Mouse (Mus musculus): ENCODE results near the gene Shisa9.

Shisa9 gene

DNA sequence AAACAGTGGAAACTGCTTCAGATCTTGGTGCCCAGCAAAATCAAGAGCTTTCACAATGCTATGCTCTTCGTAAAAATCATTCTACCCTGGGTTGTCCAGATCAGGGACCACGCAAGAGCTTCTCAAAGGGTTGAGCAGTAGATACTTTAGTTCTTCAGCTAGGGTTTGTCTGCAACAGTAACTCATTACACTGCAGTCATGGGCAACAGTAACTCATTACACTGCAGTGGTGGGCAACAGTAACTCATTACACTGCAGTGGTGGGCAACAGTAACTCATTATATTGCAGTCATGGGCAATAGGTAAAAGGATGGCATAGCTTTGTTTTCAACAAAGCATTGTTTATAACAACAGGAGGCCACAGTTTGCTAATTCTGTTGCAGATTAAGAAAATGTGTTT is 281.9 kb downstream of the Shisa9 start:
- in situ Hi-C loops (cut with MboI; ENCODE audit: unreplicated experiment in 2 of 2) = no loop called here

DNA sequence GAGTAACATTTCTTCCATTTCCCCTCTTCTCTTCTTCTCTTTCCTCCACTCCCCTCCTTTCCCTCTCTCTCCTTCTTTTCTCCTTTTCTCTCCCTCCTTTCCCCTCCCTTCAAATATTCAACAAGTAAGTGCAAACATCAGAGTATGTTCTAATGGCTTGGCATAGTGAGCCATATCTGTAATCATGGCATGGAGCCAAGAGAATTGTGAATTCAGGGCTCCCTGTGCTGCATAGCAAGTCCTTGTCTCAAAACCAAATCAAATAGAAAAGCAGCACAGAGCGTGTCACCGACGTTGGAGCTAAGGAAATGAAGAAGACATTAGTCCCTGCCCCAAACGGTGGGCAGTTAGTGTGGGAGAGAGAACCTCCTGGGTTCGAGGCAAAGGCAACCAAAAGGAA is 316.6 kb downstream of the Shisa9 start:
- in situ Hi-C loops (cut with MboI; ENCODE audit: unreplicated experiment in 2 of 2) = no loop called here

DNA sequence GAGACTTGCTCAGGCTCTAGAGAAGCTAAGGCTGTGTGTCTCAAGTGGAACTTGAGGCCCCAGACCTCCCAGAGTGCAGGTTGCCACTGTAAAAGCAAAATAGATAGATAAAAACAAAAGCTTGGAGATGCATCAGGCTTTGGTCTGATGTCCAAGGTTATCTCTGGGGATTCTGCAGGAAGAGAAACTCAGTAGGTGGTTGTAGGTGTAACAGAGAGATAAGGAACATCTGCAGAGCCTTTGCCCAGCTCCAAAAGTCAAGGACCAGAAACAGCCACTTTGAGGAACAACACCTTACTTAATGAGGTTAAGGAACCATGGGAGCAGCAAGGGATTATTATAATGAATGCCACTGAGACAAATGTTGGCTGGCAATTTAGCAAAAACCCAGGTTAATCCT is 319.5 kb downstream of the Shisa9 start:
- in situ Hi-C loops (cut with MboI; ENCODE audit: unreplicated experiment in 2 of 2) = no loop called here

DNA sequence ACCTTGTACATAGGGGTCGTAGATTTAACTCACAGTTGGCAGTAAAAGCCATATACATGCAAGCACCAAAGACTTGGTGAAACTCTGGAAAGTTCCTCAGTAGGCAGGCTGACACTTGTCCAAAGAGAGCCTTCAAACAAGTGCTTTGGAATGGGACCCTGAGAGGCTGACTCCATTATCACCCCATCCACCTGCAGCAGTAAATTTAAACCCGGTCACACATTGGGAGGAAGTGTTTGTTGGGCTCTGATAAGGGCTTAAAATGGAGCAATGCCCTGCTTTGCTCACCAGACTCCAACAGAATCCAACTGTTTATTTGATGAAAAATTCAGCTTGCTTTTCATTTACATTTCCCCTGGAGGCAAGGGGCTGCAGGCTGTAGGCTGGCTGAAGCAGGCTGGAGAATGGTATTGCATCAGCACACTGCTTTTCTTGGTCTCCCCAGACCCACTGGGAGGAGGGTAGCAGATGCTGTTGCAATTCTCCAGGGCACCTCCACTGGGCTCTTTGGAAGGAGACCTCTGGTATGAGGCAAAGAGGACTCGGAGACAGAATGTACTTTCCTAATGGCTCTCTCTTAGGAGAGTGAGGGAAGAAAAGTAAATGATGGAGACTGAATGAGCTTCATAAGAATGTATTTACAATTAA is 323.5 kb downstream of the Shisa9 start:
- in situ Hi-C loops (cut with MboI; ENCODE audit: unreplicated experiment in 2 of 2) = no loop called here

DNA sequence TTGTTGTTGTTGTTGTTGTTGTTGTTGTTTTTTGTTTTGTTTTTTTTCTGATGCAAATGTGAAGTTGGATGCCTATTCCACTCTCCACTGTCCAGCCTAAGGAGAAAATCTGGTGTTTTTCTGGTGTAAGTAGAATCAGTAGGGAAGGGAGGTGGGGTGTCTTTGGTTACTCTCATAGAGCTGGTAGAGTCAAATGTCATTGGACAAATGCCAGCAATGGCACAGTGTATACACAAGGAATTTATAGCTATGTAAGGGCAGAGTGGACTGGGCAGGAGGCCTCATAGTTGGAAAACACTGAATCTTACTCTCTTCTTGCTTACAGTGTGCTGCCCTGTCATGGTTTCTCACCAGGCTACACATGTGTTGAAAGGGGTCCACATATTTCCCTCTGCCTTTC is 325.9 kb downstream of the Shisa9 start:
- in situ Hi-C loops (cut with MboI; ENCODE audit: unreplicated experiment in 2 of 2) = loop anchor here in 1 of 2 experiments (5.0 kb wide), 1 partner anchor 52 kb away; no protein-coding TSS in a partner anchor

DNA sequence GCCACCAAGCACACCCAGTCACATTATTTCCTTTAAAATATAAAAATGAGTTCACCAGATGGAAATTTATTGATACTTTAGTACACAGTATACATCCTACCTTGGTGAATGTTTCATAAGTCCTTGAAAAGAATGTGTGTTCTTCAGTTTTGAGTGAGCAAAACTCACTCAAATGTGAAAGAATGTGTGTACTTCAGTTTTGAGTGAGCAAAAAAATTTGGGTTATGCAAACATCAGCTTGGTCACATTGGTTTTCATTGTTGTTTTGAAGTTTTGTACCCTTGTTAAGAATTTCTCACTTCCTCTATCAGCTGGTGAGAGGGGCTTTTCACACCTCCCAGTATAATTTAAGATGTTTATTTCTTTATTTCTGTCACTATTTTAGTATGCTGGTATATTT is 331.7 kb downstream of the Shisa9 start:
- in situ Hi-C loops (cut with MboI; ENCODE audit: unreplicated experiment in 2 of 2) = no loop called here
